26 mouse cellular contexts compared by ENCODE assay signal in genomic region chr7:127313912-127314311, GRCm38 (mm10). TPM values are rescaled to one million over a fixed set of nuclear protein-coding genes. Genes with fewer than 3 reads are reported as not detected.
DNase-seq lines count a peak whose midpoint lies in the region; ATAC-seq and TF ChIP-seq lines count a peak whose summit lies in the region.
"Had no signal": no experiment of that assay in that cellular context is flagged by ENCODE, and none has a peak within 500 bp of the region (broad histone marks: within the 10 kb centered on the region; RNA-seq: fewer than 3 reads in every experiment).

No protein-coding gene starts in this region.

- no peaks in the 10 kb centered on the region for H3K9me3 ChIP-seq in heart, embryonic 11.5 days (replicated peaks; ENCODE audit: control insufficient read depth, low read length)
- H3K9me3 ChIP-seq: embryonic facial prominence, embryonic 12.5 days; embryonic facial prominence, embryonic 15.5 days; G1E had no signal

- TF ChIP-seq POLR2A in heart, adult 2 months (IDR thresholded peaks at IDR 0.05; ENCODE audit: insufficient read depth, low read depth, low read length) = no peak

- H3K4me2 ChIP-seq in heart, embryonic 11.5 days = 0 out of 2 replicates have a peak overlapping the region, but pooled peaks have one; percentile 33
- H3K4me2 ChIP-seq: embryonic facial prominence, embryonic 12.5 days; embryonic facial prominence, embryonic 15.5 days; heart, embryonic 12.5 days; hindbrain, embryonic 14.5 days had no signal

- no peak for ATAC-seq in heart, embryonic 11.5 days (replicated peaks; ENCODE audit: insufficient number of reproducible peaks, low FRiP score, low TSS enrichment)
- peak; percentile 47; the same call in 1 of the 2 replicates for ATAC-seq in common myeloid progenitor, adult 5-6 weeks (replicated peaks; ENCODE audit: low read depth, poor library complexity, severe bottlenecking)
- ATAC-seq: forebrain, embryonic 14.5 days; forebrain, postnatal 0 days; hindbrain, postnatal 0 days; inflammation-experienced regulatory T-cells, adult 6 months; intestine, postnatal 0 days; Patski had no signal

- no peak overlapping the region for H3K4me3 ChIP-seq in heart, embryonic 11.5 days (ENCODE audit: low read depth, low read length)
- H3K4me3 ChIP-seq in heart, adult 2 months = no peak overlapping the region
- H3K4me3 ChIP-seq: embryonic facial prominence, embryonic 12.5 days; embryonic facial prominence, embryonic 15.5 days; heart, embryonic 12.5 days had no signal

- H3K36me3 ChIP-seq in heart, embryonic 11.5 days (ENCODE audit: control insufficient read depth, insufficient read depth, low read length) = no peaks in the 10 kb centered on the region
- H3K36me3 ChIP-seq in heart, adult 2 months (ENCODE audit: control insufficient read depth, insufficient read depth, low read length) = no peaks in the 10 kb centered on the region
- H3K36me3 ChIP-seq: embryonic facial prominence, embryonic 12.5 days; embryonic facial prominence, embryonic 15.5 days; G1E; heart, embryonic 12.5 days had no signal

- no peak for DNase-seq in heart, adult 2 months
- DNase-seq in retina, postnatal 1 day = peak; percentile 16
- no peak for DNase-seq in retina, embryonic 14.5 days (ENCODE audit: low spot score)
- no peak for DNase-seq in right cerebral cortex, postnatal 14 days
- DNase-seq: adrenal gland, postnatal 10 days; adrenal gland, postnatal 36 days; cerebellum, adult 18-20 months; cerebellum, adult 9-10 months; cerebellum, postnatal 14 days; forebrain, postnatal 0 days; gastrocnemius, postnatal 25 days; heart, postnatal 36 days; kidney, adult 2 months had no signal

- no peak for TF ChIP-seq EP300 in heart, adult 2 months (IDR thresholded peaks at IDR 0.05; ENCODE audit: insufficient read depth, low read depth, low read length)

- no peaks in the 10 kb centered on the region for H3K27me3 ChIP-seq in heart, embryonic 11.5 days (ENCODE audit: control insufficient read depth, insufficient read depth, low read length)
- no peaks in the 10 kb centered on the region for H3K27me3 ChIP-seq in heart, adult 2 months (ENCODE audit: control insufficient read depth, insufficient read depth, low read length)
- H3K27me3 ChIP-seq: CH12.LX; embryonic facial prominence, embryonic 12.5 days; embryonic facial prominence, embryonic 15.5 days; Patski had no signal

- no peaks in the 10 kb centered on the region for H3K79me2 ChIP-seq in heart, adult 2 months (replicated peaks; ENCODE audit: control insufficient read depth, insufficient read depth, low read length)

- H3K27ac ChIP-seq in heart, embryonic 11.5 days (ENCODE audit: low read depth, low read length) = no peak overlapping the region
- H3K27ac ChIP-seq in heart, adult 2 months = no peak overlapping the region
- H3K27ac ChIP-seq: embryonic facial prominence, embryonic 12.5 days; embryonic facial prominence, embryonic 15.5 days; hindbrain, embryonic 14.5 days; hindbrain, postnatal 0 days had no signal

- WGBS in heart, embryonic 11.5 days (ENCODE audit: insufficient replicate concordance) = 28% methylated on average over 8 of the region's 8 CpGs
- WGBS in heart, adult 2 months = 21% methylated on average over 8 of the region's 8 CpGs

- no peaks in the 10 kb centered on the region for H3K4me1 ChIP-seq in heart, embryonic 11.5 days (ENCODE audit: control insufficient read depth, insufficient read depth, low read length)
- no peaks in the 10 kb centered on the region; the same call in 1 of the 2 replicates for H3K4me1 ChIP-seq in heart, adult 2 months (ENCODE audit: control insufficient read depth, insufficient read depth, low read length)
- H3K4me1 ChIP-seq: embryonic facial prominence, embryonic 12.5 days; embryonic facial prominence, embryonic 15.5 days had no signal

- H3K9ac ChIP-seq in heart, embryonic 11.5 days (ENCODE audit: low read depth, low read length) = 0 out of 2 replicates have a peak overlapping the region, but pooled peaks have one; percentile 2
- H3K9ac ChIP-seq in heart, adult 2 months (ENCODE audit: low read depth, low read length) = no peak overlapping the region
- H3K9ac ChIP-seq: embryonic facial prominence, embryonic 12.5 days; embryonic facial prominence, embryonic 15.5 days; forebrain, postnatal 0 days; heart, embryonic 12.5 days; hindbrain, embryonic 14.5 days had no signal

- intact Hi-C loops in heart, adult 2 months (cut with DNase I) = no loop called here

- no peak for TF ChIP-seq CTCF in heart, adult 2 months (IDR thresholded peaks at IDR 0.05)

RNA-seq across cellular contexts. Expression of gene Itgal, which starts 17.9 kb away (rescaled TPM):
- polyA plus RNA-seq in heart, embryonic 11.5 days (2014; fragmentation: Nextera tagmentation; extraction: Ambion mirVana) = 0.46 and 0.68 TPM in 2 replicates
- total RNA-seq in heart, adult 2 months (2021) = 1 to 10 TPM; 1.7 to 2.3 TPM
- polyA plus RNA-seq in heart, adult 2 months (2012; rRNA removed) = 3.0 and 5.0 TPM in 2 replicates
- total RNA-seq in common myeloid progenitor, adult 5-6 weeks (2017) = 26.1 and 31.6 TPM in 2 replicates
- total RNA-seq: hindbrain, postnatal 0 days had no signal

RNA-seq across cellular contexts. Expression of gene Zfp768, which starts 31.5 kb away (rescaled TPM):
- 4.7 and 6.0 TPM in 2 replicates for polyA plus RNA-seq in heart, embryonic 11.5 days (2014; fragmentation: Nextera tagmentation; extraction: Ambion mirVana)
- 10 to 100 TPM; 36.5 to 37.2 TPM for total RNA-seq in heart, adult 2 months (2021)
- 30.8 and 31.6 TPM in 2 replicates for polyA plus RNA-seq in heart, adult 2 months (2012; rRNA removed)
- 5.1 and 6.8 TPM in 2 replicates for total RNA-seq in common myeloid progenitor, adult 5-6 weeks (2017)

RNA-seq across cellular contexts. Expression of gene Sephs2, which starts 40.1 kb away (rescaled TPM):
- 80.8 and 87.8 TPM in 2 replicates for polyA plus RNA-seq in heart, embryonic 11.5 days (2014; fragmentation: Nextera tagmentation; extraction: Ambion mirVana)
- total RNA-seq in heart, adult 2 months (2021) = 10 to 100 TPM; 27.2 to 32.9 TPM
- 14.8 and 22.5 TPM in 2 replicates for polyA plus RNA-seq in heart, adult 2 months (2012; rRNA removed)
- total RNA-seq in common myeloid progenitor, adult 5-6 weeks (2017) = 99.1 and 102 TPM in 2 replicates

RNA-seq across cellular contexts. Expression of gene Dctpp1, which starts 53.4 kb away (rescaled TPM):
- 184 and 197 TPM in 2 replicates for polyA plus RNA-seq in heart, embryonic 11.5 days (2014; fragmentation: Nextera tagmentation; extraction: Ambion mirVana)
- 10 to 100 TPM; 38.7 to 44.6 TPM for total RNA-seq in heart, adult 2 months (2021)
- 42.0 and 46.6 TPM in 2 replicates for polyA plus RNA-seq in heart, adult 2 months (2012; rRNA removed)
- total RNA-seq in common myeloid progenitor, adult 5-6 weeks (2017) = 85.1 and 88.3 TPM in 2 replicates
